Mouse (Mus musculus) E14TG2a.4 (cell line): Measurements from ENCODE around the gene Npb.

Experiments used
- CTCF ChIP-seq: conservative IDR thresholded peaks from 2 replicates; pipeline ENCODE4 v1.5.1; 2014; ENCODE audit warnings: low read length
- NANOG ChIP-seq: IDR thresholded peaks from 2 replicates; pipeline ENCODE4 v1.6.1; 2014; ENCODE audit warnings: borderline replicate concordance, low read length, mixed read lengths
- POU5F1 ChIP-seq: IDR thresholded peaks from 2 replicates; pipeline ENCODE4 v1.6.1; 2014; ENCODE audit warnings: low read length, borderline replicate concordance

DNA sequence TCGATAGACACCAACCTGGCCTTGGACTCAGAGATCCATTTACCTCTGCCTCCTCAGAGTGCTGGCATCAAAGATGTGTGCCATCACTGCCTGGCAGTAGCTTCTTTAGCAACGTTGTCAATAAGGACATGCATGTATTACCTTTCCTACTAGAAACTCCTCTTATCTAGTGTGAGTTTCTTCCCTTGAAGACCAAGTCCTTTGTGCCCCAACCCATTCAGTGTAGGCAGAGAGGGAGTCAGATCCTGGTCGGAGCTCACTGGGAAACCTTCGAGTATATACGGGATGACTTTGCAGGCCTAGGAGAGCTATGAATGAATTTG lies 34.0 kb upstream of the Npb start:
- TF ChIP-seq CTCF (no peak), NANOG (no peak), POU5F1 (no peak)
